Mouse (Mus musculus): ENCODE results near the gene Morf4l2. TPM values are rescaled to one million over a fixed set of nuclear protein-coding genes. Genes with fewer than 3 reads are reported as not detected.

Gene Morf4l2
- polyA plus RNA-seq (2021) = 274 TPM

- ChIA-PET CTCF (no interaction called here), POLR2A (no interaction called here)
- peaks cover 23% of the 10 kb centered on the region for H3K27me3 ChIP-seq
- in situ Hi-C loops (cut with MboI; ENCODE audit: low pct_unique_long_range_greater_than_20kb) = no loop called here
- TF ChIP-seq CTCF (IDR thresholded peaks at IDR 0.05) = no peak
- ATAC-seq = no peak
- no peak for DNase-seq (ENCODE audit: low read depth, low spot score)
These were observed at the start of gene Morf4l2 for GRCm38 (mm10) chrX:136743459-136743858. TSS of gene Morf4l2 (minus strand) at chrX:136743690.

DNA sequence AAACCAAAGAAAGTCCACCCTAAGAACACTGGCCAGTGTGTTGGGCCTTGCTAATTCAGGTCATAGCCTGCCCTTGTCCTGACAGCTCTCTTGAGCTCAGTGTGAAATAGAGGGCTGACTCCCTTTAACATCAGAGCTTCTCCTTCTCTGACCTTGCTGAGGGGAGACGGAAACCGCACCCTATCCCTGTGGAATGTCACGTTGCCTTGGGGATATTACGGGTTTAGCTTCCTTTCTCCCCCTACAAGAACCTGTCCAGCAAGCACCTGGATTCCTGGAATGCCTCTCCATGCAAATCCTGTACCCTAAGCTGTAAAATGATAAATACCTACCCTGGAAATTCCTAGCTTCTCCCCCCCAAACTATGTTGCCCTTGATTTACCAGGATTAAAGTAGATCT is 46.0 kb upstream of the Morf4l2 start:
- in situ Hi-C loops (cut with MboI; ENCODE audit: low pct_unique_long_range_greater_than_20kb) = no loop called here
- ChIA-PET POLR2A (no interaction called here), CTCF (no interaction called here)
- TF ChIP-seq CTCF (IDR thresholded peaks at IDR 0.05) = no peak
- peaks cover 16% of the 10 kb centered on the region for H3K27me3 ChIP-seq
- DNase-seq (ENCODE audit: low read depth, low spot score) (no peak), ATAC-seq (no peak)

DNA sequence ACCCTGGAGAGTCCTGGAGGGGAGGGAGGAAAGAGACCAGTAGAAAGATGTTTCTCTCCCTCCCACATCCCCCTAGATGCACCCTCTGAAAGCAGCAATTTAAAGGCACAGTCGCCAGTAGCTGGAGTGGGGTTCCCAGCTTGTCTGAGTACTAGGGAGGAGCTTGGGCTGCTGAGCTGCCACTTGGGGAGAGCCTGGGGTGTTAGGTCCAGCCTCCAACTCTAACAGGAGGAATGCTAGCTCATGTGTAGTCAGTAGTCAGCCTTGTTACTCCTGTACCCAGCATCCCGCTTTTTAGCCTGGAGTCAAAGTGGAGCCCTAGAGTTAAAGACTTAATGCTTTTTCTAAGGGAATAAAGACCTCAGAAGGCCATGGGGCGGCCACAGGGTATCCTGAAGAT is 36.6 kb upstream of the Morf4l2 start, which contains the start of gene Glra4:
Glra4 (minus strand) TSS at position 101 of the 400 bp plus-strand sequence.
- DNase-seq (ENCODE audit: low read depth, low spot score) (no peak), ATAC-seq (no peak)
- H3K27me3 ChIP-seq = peaks cover 22% of the 10 kb centered on the region
- no peak for TF ChIP-seq CTCF (IDR thresholded peaks at IDR 0.05)
- in situ Hi-C loops (cut with MboI; ENCODE audit: low pct_unique_long_range_greater_than_20kb) = no loop called here
- ChIA-PET CTCF (no interaction called here), POLR2A (no interaction called here)

DNA sequence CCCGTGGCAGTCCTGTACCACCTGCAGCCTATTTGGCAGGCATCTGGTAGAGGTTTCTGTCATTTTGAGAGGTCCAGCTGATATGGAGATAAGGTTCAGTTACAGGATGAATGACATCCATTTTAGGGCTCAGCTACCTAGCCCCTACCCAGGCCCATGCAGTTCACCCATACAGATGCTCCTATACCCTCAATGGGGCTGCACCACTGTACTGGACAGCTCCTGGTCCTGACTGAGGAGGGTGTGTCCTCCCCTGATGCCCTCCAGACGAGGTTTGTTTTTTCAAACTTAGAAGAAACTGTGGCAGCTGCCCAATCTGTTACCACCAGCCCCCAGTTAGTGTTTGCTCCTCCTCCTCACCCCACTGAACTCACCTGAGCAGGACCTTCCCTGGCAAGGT is 35.8 kb upstream of the Morf4l2 start:
- ATAC-seq = no peak
- DNase-seq (ENCODE audit: low read depth, low spot score) = no peak
- CTCF ChIA-PET = no interaction called here
- in situ Hi-C loops (cut with MboI; ENCODE audit: low pct_unique_long_range_greater_than_20kb) = no loop called here
- H3K27me3 ChIP-seq = peaks cover 20% of the 10 kb centered on the region
- TF ChIP-seq CTCF (IDR thresholded peaks at IDR 0.05) = no peak
- POLR2A ChIA-PET = no interaction called here

- DNase-seq (ENCODE audit: low read depth, low spot score) = no peak
- TF ChIP-seq CTCF (IDR thresholded peaks at IDR 0.05) = no peak
- CTCF ChIA-PET = no interaction called here
- ATAC-seq = no peak
- in situ Hi-C loops (cut with MboI; ENCODE audit: low pct_unique_long_range_greater_than_20kb) = no loop called here
- peaks cover 14% of the 10 kb centered on the region for H3K27me3 ChIP-seq
- POLR2A ChIA-PET = no interaction called here
These were observed 34.6 kb upstream of the Morf4l2 start for GRCm38 (mm10) chrX:136778046-136778445.

DNA sequence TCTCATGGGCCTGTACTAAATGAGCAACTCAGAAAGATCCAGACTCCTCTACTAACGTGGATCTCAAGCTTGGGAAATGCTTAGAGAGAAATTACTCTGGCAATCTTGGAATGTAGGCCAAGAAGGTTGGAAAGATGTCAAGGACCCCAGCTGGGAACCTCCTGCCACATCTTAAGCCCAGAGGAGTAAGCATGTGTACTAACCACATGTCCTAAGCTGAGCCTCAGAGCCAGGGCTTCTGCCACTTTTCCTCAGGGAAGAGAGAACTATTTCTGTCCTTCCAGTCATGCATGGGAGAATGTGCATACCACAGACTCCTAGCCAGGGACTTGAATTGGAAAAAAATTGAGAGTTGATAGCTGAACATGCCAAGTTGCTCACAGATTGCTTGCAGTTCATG is 29.5 kb upstream of the Morf4l2 start:
- in situ Hi-C loops (cut with MboI; ENCODE audit: low pct_unique_long_range_greater_than_20kb) = no loop called here
- DNase-seq (ENCODE audit: low read depth, low spot score) = peak; percentile 25
- TF ChIP-seq CTCF (IDR thresholded peaks at IDR 0.05) = no peak
- POLR2A ChIA-PET = no interaction called here
- CTCF ChIA-PET = interaction anchor here (0.6 to 2.3 kb wide), 4 partner anchors 12 to 96 kb away, joined by 3 to 17 read pairs (median 4); no protein-coding TSS in a partner anchor
- peaks cover 12% of the 10 kb centered on the region for H3K27me3 ChIP-seq
- peak; percentile 92 for ATAC-seq

- ATAC-seq = no peak
- TF ChIP-seq CTCF (IDR thresholded peaks at IDR 0.05) = peak; percentile 44
- POLR2A ChIA-PET = no interaction called here
- CTCF ChIA-PET = interaction anchor here (0.7 to 1.6 kb wide), 5 partner anchors 10 to 136 kb away, joined by 3 to 17 read pairs (median 4); no protein-coding TSS in a partner anchor
- in situ Hi-C loops (cut with MboI; ENCODE audit: low pct_unique_long_range_greater_than_20kb) = no loop called here
- peaks cover 9% of the 10 kb centered on the region for H3K27me3 ChIP-seq
- DNase-seq (ENCODE audit: low read depth, low spot score) = no peak
These were observed 17.9 kb upstream of the Morf4l2 start for GRCm38 (mm10) chrX:136761103-136762074.

DNA sequence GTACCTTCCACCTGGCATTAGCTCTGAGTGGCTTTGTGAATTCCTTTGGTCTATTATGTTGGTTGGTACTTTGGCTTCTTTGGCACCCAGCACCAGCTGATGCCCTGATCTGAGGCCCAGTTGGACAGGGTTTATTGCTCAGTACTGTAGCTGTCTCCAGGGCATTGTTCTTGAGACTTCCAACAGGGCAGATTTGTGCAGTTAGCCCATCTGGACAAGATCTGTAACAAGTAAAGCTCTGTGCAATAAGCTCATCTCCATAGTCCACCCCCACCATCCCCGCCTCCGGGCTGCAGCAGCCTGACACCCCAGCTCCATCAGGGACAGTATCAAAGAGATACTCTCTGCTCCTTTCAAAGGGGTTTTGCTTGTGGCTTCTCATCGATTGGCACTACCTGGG is 12.0 kb upstream of the Morf4l2 start:
- in situ Hi-C loops (cut with MboI; ENCODE audit: low pct_unique_long_range_greater_than_20kb) = no loop called here
- TF ChIP-seq CTCF (IDR thresholded peaks at IDR 0.05) = no peak
- no peak for ATAC-seq

GRCm38 (mm10) chrX:136749329-136749728 is 5.8 kb upstream of the Morf4l2 start:
- POLR2A ChIA-PET = no interaction called here
- in situ Hi-C loops (cut with MboI; ENCODE audit: low pct_unique_long_range_greater_than_20kb) = loop anchor here (5.0 kb wide), 2 partner anchors 73 to 263 kb away; partner anchors contain the start of gene Plp1
- CTCF ChIA-PET = interaction anchor here (1.5 kb wide), 1 partner anchor 15 kb away, joined by 4 read pairs; no protein-coding TSS in a partner anchor

More for the DNA sequence above, 12.0 kb upstream of the Morf4l2 start:
- ChIA-PET POLR2A (no interaction called here), CTCF (no interaction called here)
- peaks cover 17% of the 10 kb centered on the region for H3K27me3 ChIP-seq
- no peak for DNase-seq (ENCODE audit: low read depth, low spot score)

GRCm38 (mm10) chrX:136744663-136745062 is 1.2 kb upstream of the Morf4l2 start:
- ATAC-seq = no peak
- DNase-seq (ENCODE audit: low read depth, low spot score) = no peak
- peak; percentile 14 for TF ChIP-seq CTCF (IDR thresholded peaks at IDR 0.05)
- ChIA-PET POLR2A (no interaction called here), CTCF (interaction anchor here (1.0 to 3.0 kb wide), 4 partner anchors 9 to 130 kb away, joined by 3 to 8 read pairs (median 4); no protein-coding TSS in a partner anchor)
- H3K27me3 ChIP-seq = peaks cover 20% of the 10 kb centered on the region
- in situ Hi-C loops (cut with MboI; ENCODE audit: low pct_unique_long_range_greater_than_20kb) = loop anchor here (5.0 kb wide), 2 partner anchors 78 to 268 kb away; partner anchors contain the start of gene Plp1

More at GRCm38 (mm10) chrX:136749329-136749728, 5.8 kb upstream of the Morf4l2 start:
- H3K27me3 ChIP-seq = peaks cover 33% of the 10 kb centered on the region
- DNase-seq (ENCODE audit: low read depth, low spot score) (no peak), ATAC-seq (no peak)
- no peak for TF ChIP-seq CTCF (IDR thresholded peaks at IDR 0.05)

DNA sequence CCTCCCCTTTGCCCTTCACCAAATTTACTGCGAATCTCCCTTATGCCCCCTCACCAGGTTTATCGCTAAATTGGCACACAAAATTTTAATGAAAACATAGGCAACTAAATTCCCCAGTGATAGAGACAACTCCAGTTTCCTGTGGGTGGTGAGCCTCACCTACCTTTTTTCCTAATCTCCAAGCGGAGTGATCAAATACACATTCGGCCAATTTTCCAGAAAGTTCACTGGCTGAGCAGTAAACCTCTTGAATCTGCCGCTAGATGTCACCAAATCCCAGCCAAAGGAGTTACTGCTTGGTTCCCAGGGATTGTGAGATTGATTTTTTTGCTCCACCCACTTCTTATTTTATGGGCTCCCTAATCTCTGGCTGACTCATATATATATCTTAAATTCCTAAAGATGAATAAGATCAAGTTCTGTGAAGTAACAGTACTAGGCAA is 808 bp downstream of the Morf4l2 start:
- peaks cover 16% of the 10 kb centered on the region for H3K27me3 ChIP-seq
- ChIA-PET POLR2A (no interaction called here), CTCF (no interaction called here)
- no peak for DNase-seq (ENCODE audit: low read depth, low spot score)
- in situ Hi-C loops (cut with MboI; ENCODE audit: low pct_unique_long_range_greater_than_20kb) = no loop called here
- no peak for ATAC-seq
- peak; percentile 76 for TF ChIP-seq CTCF (IDR thresholded peaks at IDR 0.05)
